ENCODE assay signal across 8 mouse cellular contexts in the genomic region with DNA sequence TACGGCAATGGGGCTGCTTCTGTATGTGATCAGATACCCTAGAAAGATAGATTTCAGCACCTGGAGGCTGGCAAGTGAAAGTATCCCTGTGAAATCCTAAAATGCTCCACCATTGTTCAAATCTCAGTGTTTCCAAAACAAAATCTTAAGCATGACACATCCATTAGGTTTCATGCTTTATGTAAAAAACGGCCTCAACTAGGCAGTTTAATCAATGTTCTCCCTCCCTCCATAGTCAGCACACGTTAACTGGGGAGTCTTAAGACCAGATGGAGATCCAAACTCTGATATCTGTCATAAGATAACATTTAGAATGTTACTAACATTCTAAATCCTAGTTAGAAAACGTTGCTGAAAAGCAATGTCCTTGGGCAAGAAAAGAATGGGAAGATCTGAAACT. TPM values are rescaled to one million over a fixed set of nuclear protein-coding genes. Genes with fewer than 3 reads are reported as not detected.
DNase-seq lines count a peak whose midpoint lies in the region; ATAC-seq and TF ChIP-seq lines count a peak whose summit lies in the region.

No protein-coding gene starts in this region.

- TF ChIP-seq POLR2A in CH12.LX (IDR thresholded peaks at IDR 0.05; ENCODE audit: low read depth, low read length), result no peak

- H3K79me2 ChIP-seq in CH12.LX (replicated peaks; ENCODE audit: control insufficient read depth, extremely low read depth, insufficient read depth, poor library complexity, severe bottlenecking), result peaks cover 45% of the 10 kb centered on the region

- 13% methylated on average over 4 of the region's 4 CpGs for WGBS in heart, embryonic 10.5 days
- 15% methylated on average over 4 of the region's 4 CpGs for WGBS in forebrain, embryonic 13.5 days
- 11% methylated on average over 4 of the region's 4 CpGs for WGBS in liver, embryonic 15.5 days (ENCODE audit: insufficient replicate concordance)

- no peak for TF ChIP-seq RAD21 in CH12.LX (IDR thresholded peaks at IDR 0.05; ENCODE audit: low read depth, low read length)

- H3K9ac ChIP-seq in CH12.LX (ENCODE audit: insufficient read depth, low read depth), result peak overlapping the region; percentile 93
- peak overlapping the region; percentile 100 for H3K9ac ChIP-seq in forebrain, embryonic 13.5 days
- peak overlapping the region; percentile 87 for H3K9ac ChIP-seq in liver, embryonic 15.5 days

- in situ Hi-C loops in CH12.LX (cut with MboI; ENCODE audit: low pct_ligation_motif_present, low pct_unique_long_range_greater_than_20kb, low sequenced_read_pairs), result no loop called here

- peak overlapping the region; percentile 85 for H3K4me2 ChIP-seq in CH12.LX (ENCODE audit: insufficient read depth, low read depth, poor library complexity, severe bottlenecking)
- H3K4me2 ChIP-seq in forebrain, embryonic 13.5 days, result peak overlapping the region; percentile 77
- peak overlapping the region; percentile 96 for H3K4me2 ChIP-seq in liver, embryonic 15.5 days

- H3K4me1 ChIP-seq in heart, embryonic 10.5 days, result peaks cover 17% of the 10 kb centered on the region; the same call in 1 of the 2 replicates
- H3K4me1 ChIP-seq in CH12.LX (ENCODE audit: control insufficient read depth in 1 of 2, insufficient read depth in 2 of 2), result peaks cover 4 to 32% of the 10 kb centered on the region in 2 experiments; a peak in 3 of 4 replicates
- H3K4me1 ChIP-seq in forebrain, embryonic 13.5 days, result peaks cover 27% of the 10 kb centered on the region
- H3K4me1 ChIP-seq in liver, embryonic 15.5 days (replicated peaks), result peaks cover 38% of the 10 kb centered on the region

- intact Hi-C loops in left cerebral cortex, postnatal 14 days (cut with DNase I), result loop anchor here (2.0 kb wide), 1 partner anchor 195 kb away; a partner anchor contains a TSS

- peaks cover 20% of the 10 kb centered on the region for H3K36me3 ChIP-seq in heart, embryonic 10.5 days
- H3K36me3 ChIP-seq in CH12.LX (replicated peaks in 1 of 2; ENCODE audit: control insufficient read depth in 1 of 2, insufficient read depth in 1 of 2, low read length in 1 of 2), result peaks cover 0 to 4% of the 10 kb centered on the region in 2 experiments
- peaks cover 16% of the 10 kb centered on the region for H3K36me3 ChIP-seq in forebrain, embryonic 13.5 days (ENCODE audit: poor library complexity, severe bottlenecking)
- peaks cover 3% of the 10 kb centered on the region; the same call in 1 of the 2 replicates for H3K36me3 ChIP-seq in liver, embryonic 15.5 days (replicated peaks)

- H3K27ac ChIP-seq in heart, embryonic 10.5 days, result peak overlapping the region; percentile 100
- no peak overlapping the region for H3K27ac ChIP-seq in CH12.LX (ENCODE audit: insufficient read depth, low read depth)
- peak overlapping the region; percentile 99 for H3K27ac ChIP-seq in forebrain, embryonic 13.5 days
- peak overlapping the region; percentile 92 for H3K27ac ChIP-seq in liver, embryonic 15.5 days (replicated peaks)

- peak overlapping the region; percentile 96 for H3K4me3 ChIP-seq in heart, embryonic 10.5 days
- H3K4me3 ChIP-seq in CH12.LX (replicated peaks in 1 of 3; ENCODE audit: low read depth in 2 of 3, low read length in 2 of 3, poor library complexity in 1 of 3), result peak overlapping the region; percentile 69 to 97 (median 88)
- peak overlapping the region; percentile 95 for H3K4me3 ChIP-seq in forebrain, embryonic 13.5 days
- H3K4me3 ChIP-seq in liver, embryonic 15.5 days (replicated peaks), result peak overlapping the region; percentile 94

- H3K9me3 ChIP-seq in heart, embryonic 10.5 days, result no peaks in the 10 kb centered on the region
- H3K9me3 ChIP-seq in CH12.LX (replicated peaks; ENCODE audit: low read length), result no peaks in the 10 kb centered on the region
- H3K9me3 ChIP-seq in forebrain, embryonic 13.5 days (replicated peaks), result no peaks in the 10 kb centered on the region
- no peaks in the 10 kb centered on the region for H3K9me3 ChIP-seq in liver, embryonic 15.5 days (replicated peaks)

- no peak for DNase-seq in heart, embryonic 10.5 days (ENCODE audit: low spot score)
- no peak for DNase-seq in heart, adult 8-10 months (ENCODE audit: low spot score)
- peak; percentile 8 for DNase-seq in CH12.LX (ENCODE audit: extremely low read depth)
- DNase-seq in adrenal gland, postnatal 25 days, result no peak
- DNase-seq in right cerebral cortex, adult 2 months (ENCODE audit: low spot score in 2 of 2), result no peak
- no peak for DNase-seq in left cerebral cortex, postnatal 14 days (ENCODE audit: low spot score in 2 of 2)

- no peaks in the 10 kb centered on the region for H3K27me3 ChIP-seq in heart, embryonic 10.5 days (ENCODE audit: insufficient read depth, poor library complexity, severe bottlenecking)
- H3K27me3 ChIP-seq in CH12.LX (replicated peaks), result no peaks in the 10 kb centered on the region
- H3K27me3 ChIP-seq in forebrain, embryonic 13.5 days, result no peaks in the 10 kb centered on the region; the same call in 1 of the 2 replicates
- H3K27me3 ChIP-seq in liver, embryonic 15.5 days, result no peaks in the 10 kb centered on the region

- TF ChIP-seq CTCF in CH12.LX (conservative IDR thresholded peaks at IDR 0.05 in 1 of 2, IDR thresholded peaks at IDR 0.05 in 1 of 2; ENCODE audit: low read depth in 2 of 2, low read length in 2 of 2), result no peak

- ATAC-seq in forebrain, embryonic 13.5 days, result no peak
- no peak for ATAC-seq in liver, embryonic 15.5 days (ENCODE audit: insufficient read depth)

- TF ChIP-seq EP300 in CH12.LX (IDR thresholded peaks at IDR 0.05; ENCODE audit: low read length), result no peak

- dilution Hi-C loops in CH12.LX (cut with MboI; ENCODE audit: extremely low pct_ligation_motif_present, extremely low pct_unique_long_range_greater_than_20kb, low sequenced_read_pairs), result no loop called here

TF ChIP-seq in CH12.LX, 34 proteins besides CTCF, POLR2A, EP300 and RAD21:
- TF ChIP-seq ELF1 (IDR thresholded peaks at IDR 0.05; ENCODE audit: low read depth, low read length) (no peak), HCFC1 (IDR thresholded peaks at IDR 0.05; ENCODE audit: low read depth, low read length) (no peak), KAT2A (IDR thresholded peaks at IDR 0.05; ENCODE audit: insufficient replicate concordance, low read length) (no peak), GABPA (IDR thresholded peaks at IDR 0.05; ENCODE audit: insufficient replicate concordance, low read depth, low read length) (no peak), CHD2 (IDR thresholded peaks at IDR 0.05; ENCODE audit: low read length) (no peak), JUND (conservative IDR thresholded peaks at IDR 0.05; ENCODE audit: low read depth, low read length) (no peak), RCOR1 (conservative IDR thresholded peaks at IDR 0.05; ENCODE audit: low read depth, low read length) (no peak)

RNA-seq across cellular contexts. Expression of a gene that starts 0.9 kb away (rescaled TPM):
- polyA plus RNA-seq in heart, embryonic 10.5 days (2016; fragmentation: Nextera tagmentation; extraction: Ambion mirVana), result 16.1 and 17.6 TPM in 2 replicates
- 10 to 100 TPM; 13.0 to 16.2 (median 14.5) TPM for total RNA-seq in heart, adult 8-10 months (2022)
- total RNA-seq in CH12.LX (2012; rRNA removed) (8.3 and 9.5 TPM in 2 replicates), CH12.LX (2014; rRNA removed) (13.6 and 14.2 TPM in 2 replicates)
- 10.1 and 11.4 TPM in 2 replicates for polyA plus RNA-seq in CH12.LX (2012; ENCODE audit: insufficient read length, low read depth)
- polyA plus RNA-seq in forebrain, embryonic 13.5 days (2015; fragmentation: Nextera tagmentation; extraction: Ambion mirVana), result 34.8 and 37.9 TPM in 2 replicates
- polyA plus RNA-seq in liver, embryonic 15.5 days (2015; fragmentation: Nextera tagmentation; extraction: Ambion mirVana), result 3.8 and 4.3 TPM in 2 replicates
- 22.6 TPM in 2 replicates for total RNA-seq in adrenal gland, postnatal 25 days (2021)
- total RNA-seq in left cerebral cortex, postnatal 14 days (2021), result 10 to 100 TPM; 23.0 to 23.3 TPM

RNA-seq across cellular contexts. Expression of a gene that starts 11.7 kb away (rescaled TPM):
- not detected in 2 replicates for polyA plus RNA-seq in heart, embryonic 10.5 days (2016; fragmentation: Nextera tagmentation; extraction: Ambion mirVana)
- total RNA-seq in heart, adult 8-10 months (2022), result not detected
- total RNA-seq in CH12.LX (2012; rRNA removed) (not detected in 2 replicates), CH12.LX (2014; rRNA removed) (not detected in 2 replicates)
- polyA plus RNA-seq in CH12.LX (2012; ENCODE audit: insufficient read length, low read depth), result not detected in 2 replicates
- polyA plus RNA-seq in forebrain, embryonic 13.5 days (2015; fragmentation: Nextera tagmentation; extraction: Ambion mirVana), result not detected in 2 replicates
- 0.23 and 0.26 TPM in 2 replicates for polyA plus RNA-seq in liver, embryonic 15.5 days (2015; fragmentation: Nextera tagmentation; extraction: Ambion mirVana)
- not detected in 2 replicates for total RNA-seq in adrenal gland, postnatal 25 days (2021)
- total RNA-seq in left cerebral cortex, postnatal 14 days (2021), result not detected
